8 mouse cellular contexts compared by ENCODE assay signal in the genomic region with DNA sequence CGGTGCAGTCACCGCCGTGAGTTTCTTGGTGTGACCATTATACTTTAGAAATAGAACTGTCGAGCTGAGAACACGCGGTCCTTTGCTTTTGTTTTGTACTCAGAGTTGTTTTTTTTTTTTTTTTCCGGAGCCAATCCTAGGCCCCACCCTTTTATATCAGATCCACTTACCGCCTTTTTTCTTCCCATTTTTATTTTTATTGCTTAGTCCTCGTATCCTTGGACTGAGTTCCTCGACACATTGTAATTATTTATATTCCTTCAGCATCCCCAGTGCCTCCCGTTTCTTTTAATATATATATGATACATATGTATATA. TPM values are rescaled to one million over a fixed set of nuclear protein-coding genes. Genes with fewer than 3 reads are reported as not detected.
A peak's percentile ranks its signal among the peaks of the same experiment; 100 is the strongest.
DNase-seq lines count a peak whose midpoint lies in the region; ATAC-seq lines count a peak whose summit lies in the region.

No protein-coding gene starts in this region.

- H3K4me1 ChIP-seq in kidney, embryonic 14.5 days (ENCODE audit: control insufficient read depth, insufficient read depth, low read length) = peaks cover 14% of the 10 kb centered on the region
- peaks cover 14% of the 10 kb centered on the region for H3K4me1 ChIP-seq in embryonic facial prominence, embryonic 10.5 days
- peaks cover 12% of the 10 kb centered on the region for H3K4me1 ChIP-seq in intestine, embryonic 14.5 days (replicated peaks; ENCODE audit: control insufficient read depth, insufficient read depth, low read length)
- H3K4me1 ChIP-seq in midbrain, embryonic 15.5 days = peaks cover 19% of the 10 kb centered on the region

- no peaks in the 10 kb centered on the region for H3K27me3 ChIP-seq in kidney, embryonic 14.5 days (ENCODE audit: control insufficient read depth, insufficient read depth, low read length)
- no peaks in the 10 kb centered on the region for H3K27me3 ChIP-seq in embryonic facial prominence, embryonic 10.5 days (replicated peaks; ENCODE audit: low read depth, poor library complexity, severe bottlenecking)
- H3K27me3 ChIP-seq in intestine, embryonic 14.5 days (replicated peaks; ENCODE audit: control insufficient read depth, insufficient read depth, low read length) = no peaks in the 10 kb centered on the region
- no peaks in the 10 kb centered on the region for H3K27me3 ChIP-seq in midbrain, embryonic 15.5 days (replicated peaks)

- no peaks in the 10 kb centered on the region for H3K9me3 ChIP-seq in kidney, embryonic 14.5 days (ENCODE audit: control insufficient read depth, low read length)
- no peaks in the 10 kb centered on the region for H3K9me3 ChIP-seq in embryonic facial prominence, embryonic 10.5 days
- H3K9me3 ChIP-seq in intestine, embryonic 14.5 days (ENCODE audit: control insufficient read depth, low read length) = no peaks in the 10 kb centered on the region
- no peaks in the 10 kb centered on the region for H3K9me3 ChIP-seq in midbrain, embryonic 15.5 days

- under 1% methylated on average over 11 of the region's 11 CpGs for WGBS in kidney, embryonic 14.5 days
- under 1% methylated on average over 11 of the region's 11 CpGs for WGBS in embryonic facial prominence, embryonic 10.5 days
- WGBS in intestine, embryonic 14.5 days = under 1% methylated on average over 11 of the region's 11 CpGs
- under 1% methylated on average over 11 of the region's 11 CpGs for WGBS in midbrain, embryonic 15.5 days

- no peaks in the 10 kb centered on the region for H3K36me3 ChIP-seq in kidney, embryonic 14.5 days (ENCODE audit: control insufficient read depth, insufficient read depth, low read length)
- peaks cover 8% of the 10 kb centered on the region; the same call in 1 of the 2 replicates for H3K36me3 ChIP-seq in embryonic facial prominence, embryonic 10.5 days (replicated peaks)
- H3K36me3 ChIP-seq in intestine, embryonic 14.5 days (ENCODE audit: control insufficient read depth, insufficient read depth, low read length) = no peaks in the 10 kb centered on the region
- no peaks in the 10 kb centered on the region for H3K36me3 ChIP-seq in midbrain, embryonic 15.5 days (replicated peaks)

- peak overlapping the region; percentile 85 for H3K4me2 ChIP-seq in kidney, embryonic 14.5 days (replicated peaks; ENCODE audit: low read depth, low read length)
- H3K4me2 ChIP-seq in intestine, embryonic 14.5 days (ENCODE audit: low read length) = peak overlapping the region; percentile 69
- peak overlapping the region; percentile 87 for H3K4me2 ChIP-seq in midbrain, embryonic 15.5 days

- ATAC-seq in kidney, embryonic 14.5 days (ENCODE audit: low FRiP score, low TSS enrichment) = no peak
- ATAC-seq in intestine, embryonic 14.5 days (replicated peaks; ENCODE audit: low FRiP score, low TSS enrichment, low read depth) = peak; percentile 25; the same call in 1 of the 2 replicates
- no peak; the same call in 1 of the 2 replicates for ATAC-seq in midbrain, embryonic 15.5 days (replicated peaks)
- no peak for ATAC-seq in activated CD4-positive, CD25-positive, alpha-beta regulatory T cell, adult 4 months

- no peak overlapping the region for H3K27ac ChIP-seq in kidney, embryonic 14.5 days (ENCODE audit: low read depth, low read length)
- peak overlapping the region; percentile 80 for H3K27ac ChIP-seq in embryonic facial prominence, embryonic 10.5 days (replicated peaks)
- H3K27ac ChIP-seq in intestine, embryonic 14.5 days (ENCODE audit: low read depth) = peak overlapping the region; percentile 52; the same call in 1 of the 2 replicates
- H3K27ac ChIP-seq in midbrain, embryonic 15.5 days = peak overlapping the region; percentile 61

- H3K4me3 ChIP-seq in kidney, embryonic 14.5 days (ENCODE audit: low read length) = peak overlapping the region; percentile 49
- H3K4me3 ChIP-seq in embryonic facial prominence, embryonic 10.5 days = peak overlapping the region; percentile 65
- H3K4me3 ChIP-seq in intestine, embryonic 14.5 days (ENCODE audit: low read depth, low read length) = peak overlapping the region; percentile 51
- H3K4me3 ChIP-seq in midbrain, embryonic 15.5 days = peak overlapping the region; percentile 56

- H3K9ac ChIP-seq in kidney, embryonic 14.5 days (ENCODE audit: low read depth, low read length) = peak overlapping the region; percentile 77; the same call in 1 of the 2 replicates
- peak overlapping the region; percentile 65 for H3K9ac ChIP-seq in intestine, embryonic 14.5 days (ENCODE audit: low read length)
- peak overlapping the region; percentile 56 for H3K9ac ChIP-seq in midbrain, embryonic 15.5 days

- DNase-seq in kidney, postnatal 10 days = no peak
- no peak for DNase-seq in embryonic facial prominence, embryonic 10.5 days (ENCODE audit: low spot score)
- no peak for DNase-seq in intestine, embryonic 14.5 days (ENCODE audit: low spot score)
- DNase-seq in cerebellum, postnatal 25 days = no peak
- DNase-seq in kidney, adult 8-10 months = no peak

RNA-seq across cellular contexts. Expression of a gene that starts 0.3 kb away (rescaled TPM):
- 27.4 and 55.0 TPM in 2 replicates for polyA plus RNA-seq in kidney, embryonic 14.5 days (2014; fragmentation: Nextera tagmentation; extraction: Ambion mirVana)
- 76.5 and 77.9 TPM in 2 replicates for polyA plus RNA-seq in embryonic facial prominence, embryonic 10.5 days (2016; fragmentation: Nextera tagmentation; extraction: Ambion mirVana)
- polyA plus RNA-seq in intestine, embryonic 14.5 days (2014; fragmentation: Nextera tagmentation; extraction: Ambion mirVana) = 43.7 and 48.4 TPM in 2 replicates
- polyA plus RNA-seq in midbrain, embryonic 15.5 days (2015; fragmentation: Nextera tagmentation; extraction: Ambion mirVana) = 141 and 145 TPM in 2 replicates
- polyA plus RNA-seq in activated CD4-positive, CD25-positive, alpha-beta regulatory T cell, adult 4 months (2017; shearing (Covaris generic)) = 10 to 100 TPM; 25.5 to 33.0 TPM

RNA-seq across cellular contexts. Expression of a gene that starts 33.0 kb away (rescaled TPM):
- 0.08 and 0.09 TPM in 2 replicates for polyA plus RNA-seq in kidney, embryonic 14.5 days (2014; fragmentation: Nextera tagmentation; extraction: Ambion mirVana)
- 0.11 and 0.16 TPM in 2 replicates for polyA plus RNA-seq in embryonic facial prominence, embryonic 10.5 days (2016; fragmentation: Nextera tagmentation; extraction: Ambion mirVana)
- polyA plus RNA-seq in intestine, embryonic 14.5 days (2014; fragmentation: Nextera tagmentation; extraction: Ambion mirVana) = 0.07 TPM in 1 of 2 replicates, not detected in the other
- polyA plus RNA-seq in midbrain, embryonic 15.5 days (2015; fragmentation: Nextera tagmentation; extraction: Ambion mirVana) = not detected in 2 replicates
- under 1 TPM in 1 of 2 experiments, not detected in 1; 0.26 TPM for polyA plus RNA-seq in activated CD4-positive, CD25-positive, alpha-beta regulatory T cell, adult 4 months (2017; shearing (Covaris generic))

RNA-seq across cellular contexts. Expression of a gene that starts 42.0 kb away (rescaled TPM):
- polyA plus RNA-seq in kidney, embryonic 14.5 days (2014; fragmentation: Nextera tagmentation; extraction: Ambion mirVana) = 55.8 and 72.0 TPM in 2 replicates
- polyA plus RNA-seq in embryonic facial prominence, embryonic 10.5 days (2016; fragmentation: Nextera tagmentation; extraction: Ambion mirVana) = 110 and 113 TPM in 2 replicates
- polyA plus RNA-seq in intestine, embryonic 14.5 days (2014; fragmentation: Nextera tagmentation; extraction: Ambion mirVana) = 65.4 and 66.3 TPM in 2 replicates
- 79.8 and 81.6 TPM in 2 replicates for polyA plus RNA-seq in midbrain, embryonic 15.5 days (2015; fragmentation: Nextera tagmentation; extraction: Ambion mirVana)
- polyA plus RNA-seq in activated CD4-positive, CD25-positive, alpha-beta regulatory T cell, adult 4 months (2017; shearing (Covaris generic)) = 10 to 100 TPM; 38.6 to 47.4 TPM
